ENCODE assay signal across 1 mouse cellular context in genomic region chr19:47915251-47915650, GRCm38 (mm10).
TF ChIP-seq lines count a peak whose summit lies in the region.

No protein-coding gene starts in this region.

TF ChIP-seq in MEL, 35 proteins besides CTCF, POLR2A, EP300 and RAD21 (continued from another document):
- no peak for TF ChIP-seq MYC (IDR thresholded peaks at IDR 0.05; ENCODE audit: low read depth, low read length)
- TF ChIP-seq KAT2A (conservative IDR thresholded peaks at IDR 0.05; ENCODE audit: low read depth, low read length) = no peak
- TF ChIP-seq TBP (IDR thresholded peaks at IDR 0.05; ENCODE audit: low read depth, low read length) = no peak
- TF ChIP-seq ZMIZ1 (IDR thresholded peaks at IDR 0.05; ENCODE audit: low read depth, low read length) = no peak
